Mouse (Mus musculus): ENCODE results near the gene Ascl4. TPM values are rescaled to one million over a fixed set of nuclear protein-coding genes. Genes with fewer than 3 reads are reported as not detected.

The Ascl4 gene
- polyA plus RNA-seq (2017; shearing (Covaris generic)) = under 1 TPM in 1 of 2 experiments, not detected in 1; 0.50 TPM

GRCm38 (mm10) chr10:85927676-85928445, at the start of gene Ascl4:
Gene Ascl4 (plus strand): TSS chr10:85927681.
- ATAC-seq = peak; percentile 57

GRCm38 (mm10) chr10:85879886-85880486, 47.5 kb upstream of the Ascl4 start:
- no peak for ATAC-seq

- peak; percentile 98 for ATAC-seq
Observed at GRCm38 (mm10) chr10:85916498-85917309, 10.8 kb upstream of the Ascl4 start, which contains the start of gene Prdm4. Gene Prdm4 (minus strand): TSS chr10:85917142.

GRCm38 (mm10) chr10:85928499-85929207, 1.2 kb downstream of the Ascl4 start:
- peak; percentile 81 for ATAC-seq

- ATAC-seq = no peak
Observed at GRCm38 (mm10) chr10:85929208-85929591, 1.7 kb downstream of the Ascl4 start.

- ATAC-seq = no peak
Observed at GRCm38 (mm10) chr10:85929962-85930361, 2.5 kb downstream of the Ascl4 start.

- no peak for ATAC-seq
Observed at GRCm38 (mm10) chr10:85936280-85936965, 8.9 kb downstream of the Ascl4 start.

- no peak for ATAC-seq
Observed at GRCm38 (mm10) chr10:85948483-85949196, 21.2 kb downstream of the Ascl4 start.

DNA sequence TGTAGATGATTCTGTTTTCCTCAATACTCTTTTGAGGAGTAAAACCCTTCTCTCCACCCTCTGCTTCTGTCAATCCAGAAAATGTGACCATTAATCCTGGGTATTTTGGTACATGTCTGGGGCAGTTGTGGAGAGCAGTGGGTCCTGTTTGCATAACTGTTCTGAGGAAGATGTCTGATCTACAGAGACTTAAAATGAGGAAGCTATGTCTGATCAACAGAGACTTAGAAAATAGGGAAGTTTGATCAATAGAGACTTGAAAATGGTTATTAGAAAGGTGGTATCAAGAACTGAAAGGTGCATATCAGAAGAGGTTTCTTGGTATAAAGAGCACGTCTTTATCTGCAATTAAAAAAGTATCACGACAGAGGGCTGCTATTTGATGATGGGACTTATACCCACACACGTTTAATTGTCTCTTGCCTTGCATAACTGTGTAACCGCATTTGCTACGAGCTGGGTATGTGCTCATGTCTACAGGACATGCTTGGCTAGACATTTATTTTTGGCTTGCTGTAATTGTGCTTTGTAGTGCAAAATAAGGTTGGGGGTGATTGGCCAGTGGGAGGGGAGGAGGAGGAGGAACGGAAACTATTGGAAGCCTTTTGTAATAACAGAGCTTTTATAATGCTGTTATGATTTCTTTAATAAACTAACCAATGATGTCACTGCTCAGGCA, 24.4 kb downstream of the Ascl4 start:
- ATAC-seq = no peak

GRCm38 (mm10) chr10:85953401-85953800, 25.9 kb downstream of the Ascl4 start:
- no peak for ATAC-seq

DNA sequence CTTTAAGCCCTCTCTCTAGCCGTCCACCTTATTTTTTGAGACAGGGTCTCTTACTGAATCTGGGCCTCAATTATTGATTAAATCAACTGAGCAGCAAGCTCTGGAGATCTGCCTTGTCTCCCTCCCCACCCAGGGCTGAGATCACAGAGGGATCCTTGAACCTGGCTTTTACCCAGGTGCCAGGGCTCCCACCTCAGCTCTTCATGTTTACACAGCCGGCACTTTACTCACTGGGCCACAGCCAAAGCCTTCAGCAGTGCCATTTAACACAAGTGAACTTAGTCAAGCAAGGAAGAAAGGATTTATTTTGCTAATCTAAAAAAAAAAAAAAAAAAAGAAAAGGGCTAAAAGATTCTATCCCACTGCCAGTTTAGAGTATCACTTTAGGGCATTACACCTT, 26.9 kb downstream of the Ascl4 start:
- no peak for ATAC-seq

DNA sequence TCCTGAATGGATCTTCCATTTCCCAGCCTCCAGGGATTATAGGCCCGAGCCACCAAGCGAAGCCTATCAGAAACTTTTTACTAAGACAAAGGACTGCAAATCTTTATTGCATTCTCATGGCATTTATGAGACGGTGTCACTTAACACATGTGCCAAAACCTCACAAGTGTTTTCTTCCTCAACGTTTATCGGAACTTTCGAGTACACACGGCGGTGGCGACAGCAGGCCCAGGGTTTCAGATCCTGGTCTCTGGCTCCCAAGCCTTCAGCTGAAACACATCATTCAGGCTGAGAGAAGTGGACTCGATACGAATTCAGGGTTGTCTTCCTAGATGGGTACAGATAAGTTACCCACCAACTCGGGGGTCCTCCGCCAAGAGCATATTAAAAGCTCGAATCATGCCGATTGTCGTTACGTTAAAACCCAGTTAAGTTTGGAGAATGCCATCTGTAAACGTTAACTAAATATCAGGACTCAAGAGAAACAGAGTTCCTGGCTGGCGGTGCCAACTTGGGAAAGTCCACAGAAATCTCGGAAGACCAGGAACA, 29.5 kb downstream of the Ascl4 start:
- no peak for ATAC-seq

DNA sequence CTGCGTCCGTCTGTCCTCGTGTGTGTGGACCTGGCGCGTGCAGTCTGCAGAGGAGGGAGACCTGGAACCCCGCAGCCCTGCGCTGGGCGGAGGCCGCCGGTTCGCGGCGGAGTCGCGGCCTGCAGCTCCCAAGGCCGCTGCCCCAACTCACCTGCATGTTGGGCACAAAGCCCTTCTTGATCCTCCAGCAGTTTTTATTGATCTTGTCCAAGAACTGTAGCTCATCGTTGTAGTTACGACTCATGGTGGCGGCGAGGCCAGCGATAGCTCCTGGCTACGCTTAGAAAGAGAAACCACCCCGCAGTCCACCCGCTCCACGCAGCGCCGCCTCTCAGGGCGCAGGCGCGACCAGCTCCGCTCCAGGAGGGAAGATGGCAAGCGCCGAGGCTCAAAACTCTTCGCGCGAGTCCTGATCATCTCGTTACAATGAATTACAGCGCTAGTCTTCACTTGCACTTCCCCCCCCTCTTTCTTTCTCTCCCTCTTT, 30.0 kb downstream of the Ascl4 start, which contains the start of gene Rtcb:
TSS of gene Rtcb (minus strand) at position 360 of the 487 bp plus-strand sequence.
- ATAC-seq = peak; percentile 96

- no peak for ATAC-seq
Observed at GRCm38 (mm10) chr10:85962897-85963296, 35.4 kb downstream of the Ascl4 start.

- ATAC-seq = no peak
Observed at GRCm38 (mm10) chr10:85964316-85964715, 36.8 kb downstream of the Ascl4 start.

GRCm38 (mm10) chr10:85966476-85966875, 39.0 kb downstream of the Ascl4 start:
- no peak for ATAC-seq

GRCm38 (mm10) chr10:85967411-85968156, 40.1 kb downstream of the Ascl4 start:
- no peak for ATAC-seq

DNA sequence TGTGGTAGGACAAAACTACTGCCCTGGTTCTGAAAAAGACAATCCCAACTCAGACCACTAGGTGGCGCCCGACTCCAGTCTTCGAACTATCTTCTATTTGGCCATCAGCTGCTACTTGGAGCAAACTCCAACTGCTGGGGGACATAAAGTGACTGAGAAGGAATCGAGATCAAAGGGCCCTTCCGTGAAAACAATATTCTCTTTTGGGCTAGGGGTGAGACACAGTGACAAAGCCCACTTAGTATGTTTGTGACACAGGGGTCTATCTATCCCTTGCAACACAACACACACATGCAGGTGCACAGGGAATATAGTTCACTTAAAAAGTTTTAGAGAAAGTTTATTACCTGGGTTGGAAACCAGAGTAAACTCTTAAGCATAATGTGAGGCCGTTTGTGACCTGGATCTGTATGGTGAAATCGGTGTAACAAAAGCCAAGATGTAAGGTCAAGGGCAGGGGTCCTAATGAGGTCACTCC, 40.7 kb downstream of the Ascl4 start:
- ATAC-seq = peak; percentile 68

DNA sequence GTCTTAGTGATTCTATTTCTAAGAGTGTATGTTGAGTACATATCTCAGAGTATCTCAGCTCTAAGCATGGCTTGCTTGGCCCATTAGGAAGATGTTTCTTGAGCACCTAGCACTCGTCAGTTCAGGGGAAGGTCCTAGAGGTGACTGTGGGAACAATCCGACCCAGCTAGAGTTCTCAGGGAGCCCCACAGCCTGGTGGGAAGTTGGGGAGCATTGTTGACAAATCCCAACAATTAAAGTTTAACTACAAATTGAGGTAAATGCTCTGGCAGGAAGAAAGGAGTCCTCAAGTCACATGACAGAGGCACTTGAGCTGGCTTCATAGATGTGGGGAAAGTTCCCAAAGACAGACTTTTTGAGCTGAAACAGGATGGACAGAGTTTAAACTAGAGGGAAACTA, 41.2 kb downstream of the Ascl4 start:
- ATAC-seq = no peak
